In the genomic region with DNA sequence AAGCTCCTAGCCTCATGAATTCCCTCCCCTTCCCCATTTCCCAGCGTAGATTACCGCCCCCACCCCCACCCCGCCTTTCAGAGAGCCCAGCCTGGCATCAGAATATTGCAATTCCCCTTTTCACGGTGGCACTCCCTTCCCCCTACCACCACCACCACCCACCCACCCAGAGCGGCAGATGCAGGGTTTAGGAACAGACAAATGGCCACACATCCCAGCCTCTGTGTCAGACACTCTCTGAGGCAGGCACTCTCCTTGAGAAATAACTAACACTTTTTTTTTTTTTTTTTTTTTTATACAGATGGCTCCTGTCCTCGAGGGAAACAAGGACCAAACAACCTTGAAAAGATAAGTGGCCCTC, we compare ENCODE assay signal across 7 mouse cellular contexts. TPM values are rescaled to one million over a fixed set of nuclear protein-coding genes. Genes with fewer than 3 reads are reported as not detected.
A peak's percentile ranks its signal among the peaks of the same experiment; 100 is the strongest.
DNase-seq lines count a peak whose midpoint lies in the region; ATAC-seq lines count a peak whose summit lies in the region.

No protein-coding gene starts in this region.

- peak overlapping the region; percentile 70 for H3K4me2 ChIP-seq in forebrain, embryonic 14.5 days (ENCODE audit: low read length)
- H3K4me2 ChIP-seq in liver, embryonic 13.5 days, result peak overlapping the region; percentile 65
- H3K4me2 ChIP-seq in stomach, embryonic 16.5 days (ENCODE audit: low read depth, low read length), result peak overlapping the region; percentile 76

- H3K9me3 ChIP-seq in forebrain, embryonic 14.5 days (replicated peaks; ENCODE audit: control insufficient read depth, low read length), result no peaks in the 10 kb centered on the region
- H3K9me3 ChIP-seq in liver, embryonic 13.5 days (replicated peaks), result no peaks in the 10 kb centered on the region
- H3K9me3 ChIP-seq in stomach, embryonic 16.5 days (replicated peaks; ENCODE audit: control insufficient read depth, low read length), result no peaks in the 10 kb centered on the region

- H3K4me1 ChIP-seq in forebrain, embryonic 14.5 days (ENCODE audit: control insufficient read depth, insufficient read depth, low read length), result 0 out of 2 replicates have a peak, but pooled peaks cover 2% of the 10 kb centered on the region
- peaks cover 4% of the 10 kb centered on the region; the same call in 1 of the 2 replicates for H3K4me1 ChIP-seq in liver, embryonic 13.5 days (replicated peaks)
- H3K4me1 ChIP-seq in stomach, embryonic 16.5 days (ENCODE audit: control insufficient read depth, insufficient read depth, low read length), result no peaks in the 10 kb centered on the region

- peak; percentile 6 for DNase-seq in ovary, adult 18-20 months (ENCODE audit: low spot score)
- DNase-seq in ovary, postnatal 14 days (ENCODE audit: low spot score), result no peak
- DNase-seq in forebrain, embryonic 14.5 days (ENCODE audit: low spot score), result no peak
- DNase-seq in liver, embryonic 13.5 days, result no peak
- no peak for DNase-seq in cerebellum, adult 18-20 months
- DNase-seq in gastrocnemius, postnatal 10 days, result no peak

- H3K36me3 ChIP-seq in forebrain, embryonic 14.5 days (ENCODE audit: control insufficient read depth, insufficient read depth, low read length), result no peaks in the 10 kb centered on the region
- H3K36me3 ChIP-seq in liver, embryonic 13.5 days, result no peaks in the 10 kb centered on the region
- no peaks in the 10 kb centered on the region for H3K36me3 ChIP-seq in stomach, embryonic 16.5 days (ENCODE audit: control insufficient read depth, insufficient read depth, low read length)

- peak overlapping the region; percentile 43 for H3K4me3 ChIP-seq in forebrain, embryonic 14.5 days (ENCODE audit: low read depth, low read length)
- H3K4me3 ChIP-seq in liver, embryonic 13.5 days (replicated peaks), result peak overlapping the region; percentile 52
- peak overlapping the region; percentile 59 for H3K4me3 ChIP-seq in stomach, embryonic 16.5 days (replicated peaks; ENCODE audit: low read length)

- 2% methylated on average over 6 of the region's 6 CpGs for WGBS in forebrain, embryonic 14.5 days
- WGBS in liver, embryonic 13.5 days (ENCODE audit: insufficient replicate concordance), result 6% methylated on average over 6 of the region's 6 CpGs
- WGBS in stomach, embryonic 16.5 days, result 3% methylated on average over 6 of the region's 6 CpGs

- no peaks in the 10 kb centered on the region for H3K27me3 ChIP-seq in forebrain, embryonic 14.5 days (replicated peaks; ENCODE audit: control insufficient read depth, insufficient read depth, low read length)
- no peaks in the 10 kb centered on the region for H3K27me3 ChIP-seq in liver, embryonic 13.5 days
- H3K27me3 ChIP-seq in stomach, embryonic 16.5 days (ENCODE audit: control insufficient read depth, insufficient read depth, low read length), result no peaks in the 10 kb centered on the region

- peak overlapping the region; percentile 70 for H3K9ac ChIP-seq in forebrain, embryonic 14.5 days (ENCODE audit: low read length)
- peak overlapping the region; percentile 41 for H3K9ac ChIP-seq in liver, embryonic 13.5 days
- H3K9ac ChIP-seq in stomach, embryonic 16.5 days (ENCODE audit: low read length), result peak overlapping the region; percentile 72

- H3K27ac ChIP-seq in forebrain, embryonic 14.5 days (ENCODE audit: low read depth, low read length), result no peak overlapping the region
- H3K27ac ChIP-seq in liver, embryonic 13.5 days, result no peak overlapping the region
- H3K27ac ChIP-seq in stomach, embryonic 16.5 days (ENCODE audit: low read length), result no peak overlapping the region

- ATAC-seq in forebrain, embryonic 14.5 days, result peak; percentile 80
- ATAC-seq in liver, embryonic 13.5 days (ENCODE audit: low read depth), result 0 out of 2 replicates have a peak, but pooled peaks have one; percentile 20
- peak; percentile 53; the same call in 1 of the 2 replicates for ATAC-seq in stomach, embryonic 16.5 days (ENCODE audit: insufficient read depth, low FRiP score)

RNA-seq across cellular contexts. Expression of a gene that starts 19.2 kb away (rescaled TPM):
- 0.04 and 0.08 TPM in 2 replicates for polyA plus RNA-seq in forebrain, embryonic 14.5 days (2014; fragmentation: Nextera tagmentation; extraction: Ambion mirVana)
- 0.13 and 0.20 TPM in 2 replicates for polyA plus RNA-seq in liver, embryonic 13.5 days (2015; fragmentation: Nextera tagmentation; extraction: Ambion mirVana)
- polyA plus RNA-seq in stomach, embryonic 16.5 days (2015; fragmentation: Nextera tagmentation; extraction: Ambion mirVana), result 0.05 and 0.09 TPM in 2 replicates
- not detected for total RNA-seq in gastrocnemius, postnatal 10 days (2021)

RNA-seq across cellular contexts. Expression of a gene that starts 22.7 kb away (rescaled TPM):
- polyA plus RNA-seq in forebrain, embryonic 14.5 days (2014; fragmentation: Nextera tagmentation; extraction: Ambion mirVana), result 1.7 and 1.8 TPM in 2 replicates
- 0.06 and 0.13 TPM in 2 replicates for polyA plus RNA-seq in liver, embryonic 13.5 days (2015; fragmentation: Nextera tagmentation; extraction: Ambion mirVana)
- 0.30 and 0.32 TPM in 2 replicates for polyA plus RNA-seq in stomach, embryonic 16.5 days (2015; fragmentation: Nextera tagmentation; extraction: Ambion mirVana)
- total RNA-seq in gastrocnemius, postnatal 10 days (2021), result 100 to 1,000 TPM in 1 of 2 experiments, 10 to 100 TPM in 1; 89.0 to 108 TPM

RNA-seq across cellular contexts. Expression of a gene that starts 59.7 kb away (rescaled TPM):
- polyA plus RNA-seq in forebrain, embryonic 14.5 days (2014; fragmentation: Nextera tagmentation; extraction: Ambion mirVana), result 76.0 and 84.9 TPM in 2 replicates
- 80.3 and 89.4 TPM in 2 replicates for polyA plus RNA-seq in liver, embryonic 13.5 days (2015; fragmentation: Nextera tagmentation; extraction: Ambion mirVana)
- polyA plus RNA-seq in stomach, embryonic 16.5 days (2015; fragmentation: Nextera tagmentation; extraction: Ambion mirVana), result 62.7 and 66.0 TPM in 2 replicates
- 1 to 10 TPM; 5.5 to 6.8 TPM for total RNA-seq in gastrocnemius, postnatal 10 days (2021)

Comparison
In these comparisons a context has a peak if more than half of its experiments do, and no peak if none do; other contexts are left out.
1. ATAC-seq: peak in every context shown above with its lines; median percentile 80 in forebrain, embryonic 14.5 days; 53 in stomach, embryonic 16.5 days; 20 in liver, embryonic 13.5 days.